Mouse (Mus musculus) liver, embryonic 16.5 days (tissue): ENCODE data around the gene Cd151. TPM values are rescaled to one million over a fixed set of nuclear protein-coding genes. Genes with fewer than 3 reads are reported as not detected.

ENCODE experiments used
- ATAC-seq: fragments of 200-750 bp; cut with Nextera tagmentation; 2 replicates; pipeline ENCODE4 v1.8.0; 2017; ENCODE audit warnings: low read depth, mild to moderate bottlenecking, moderate number of reproducible peaks, moderate library complexity
- H3K27ac ChIP-seq: fragments of 300-500 bp; sonication (generic); 2 replicates; pipeline ENCODE4 v1.5.1; 2014; ENCODE audit warnings: mild to moderate bottlenecking, low read length
- H3K27me3 ChIP-seq: fragments of 300-500 bp; sonication (generic); 2 replicates; pipeline ENCODE4 v1.6.1; 2014; ENCODE audit warnings: low read depth, low read length, mixed read lengths; ENCODE audit not compliant: control insufficient read depth, insufficient read depth
- H3K36me3 ChIP-seq: fragments of 300-500 bp; sonication (generic); 2 replicates; pipeline ENCODE4 v1.6.1; 2014; ENCODE audit warnings: mild to moderate bottlenecking; ENCODE audit not compliant: control insufficient read depth, insufficient read depth
- H3K4me1 ChIP-seq: fragments of 300-500 bp; sonication (generic); 2 replicates; pipeline ENCODE4 v1.6.1; 2014; ENCODE audit warnings: low read depth, low read length, mixed read lengths; ENCODE audit not compliant: control insufficient read depth
- H3K4me2 ChIP-seq: fragments of 300-500 bp; sonication (generic); 2 replicates; pipeline ENCODE4 v1.6.1; 2014; ENCODE audit warnings: low read depth, low read length, mixed read lengths
- H3K4me3 ChIP-seq: fragments of 300-500 bp; sonication (generic); 2 replicates; pipeline ENCODE4 v1.5.1; 2014; ENCODE audit warnings: low read depth, mild to moderate bottlenecking, low read length
- H3K9ac ChIP-seq: fragments of 300-500 bp; sonication (generic); 2 replicates; pipeline ENCODE4 v1.6.1; 2014; ENCODE audit warnings: low read depth, low read length
- H3K9me3 ChIP-seq: fragments of 300-500 bp; sonication (generic); replicated peaks from 2 replicates; pipeline ENCODE4 v1.6.1; 2016; ENCODE audit warnings: low read length; ENCODE audit not compliant: control insufficient read depth
- whole genome bisulfite sequencing: fragments of 180-500 bp; shearing (Covaris S2); extraction: QIAGEN DNeasy Blood & Tissue Kit; methylation state at CpG from one replicate; pipeline ENCODE4 v1.1.7; 2014; ENCODE audit not compliant: insufficient replicate concordance; 5-methylcytosine and 5-hydroxymethylcytosine counted together
- polyA plus RNA-seq: library from polyadenylated mRNA; unstranded; fragments of >200 nt; fragmentation: Nextera tagmentation; extraction: Ambion mirVana; gene quantifications from 2 replicates; pipeline ENCODE4 v1.2.1, GENCODE M21; 2015

Cd151 gene
- polyA plus RNA-seq, 1 experiment from 2014 or later = 6.9 TPM

DNA sequence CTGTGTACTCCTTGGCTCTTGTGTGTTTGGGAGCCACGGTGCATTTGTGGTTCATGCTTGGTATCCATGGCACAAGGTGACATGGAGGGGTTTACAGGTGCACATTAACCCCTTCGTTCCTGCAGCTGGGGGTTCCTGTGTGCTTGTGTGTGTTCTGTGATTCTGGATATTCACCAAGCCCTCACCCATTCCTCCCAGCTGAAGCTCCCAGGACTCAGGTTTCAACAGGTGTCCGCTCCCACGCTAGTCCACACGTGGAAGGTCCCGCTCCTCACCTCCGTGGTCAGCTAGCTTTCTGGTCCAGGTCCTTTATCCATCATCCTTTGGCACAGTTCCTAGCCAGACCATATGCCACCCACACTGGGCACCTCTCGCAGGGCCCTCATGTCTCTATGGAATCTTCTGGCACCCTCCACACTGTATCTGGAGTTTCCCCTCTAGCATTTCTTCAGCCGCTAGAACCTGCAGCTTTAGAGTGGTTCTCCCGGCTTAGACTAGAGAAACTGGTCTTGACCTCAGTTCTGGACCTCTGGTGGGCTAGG is 514 bp upstream of the Cd151 start:
- Histone ChIP-seq H3K4me3 (peak overlapping the region; percentile 75), H3K27me3 (peaks cover 51% of the 10 kb centered on the region), H3K4me1 (peaks cover 37% of the 10 kb centered on the region), H3K9me3 (no peaks in the 10 kb centered on the region), H3K4me2 (peak overlapping the region; percentile 97), H3K9ac (peak overlapping the region; percentile 85), H3K27ac (0 out of 2 replicates have a peak overlapping the region, but pooled peaks have one; percentile 45), H3K36me3 (peaks cover 9% of the 10 kb centered on the region)
- no peak for ATAC-seq
- WGBS = 57% methylated on average over 10 of the region's 10 CpGs

DNA sequence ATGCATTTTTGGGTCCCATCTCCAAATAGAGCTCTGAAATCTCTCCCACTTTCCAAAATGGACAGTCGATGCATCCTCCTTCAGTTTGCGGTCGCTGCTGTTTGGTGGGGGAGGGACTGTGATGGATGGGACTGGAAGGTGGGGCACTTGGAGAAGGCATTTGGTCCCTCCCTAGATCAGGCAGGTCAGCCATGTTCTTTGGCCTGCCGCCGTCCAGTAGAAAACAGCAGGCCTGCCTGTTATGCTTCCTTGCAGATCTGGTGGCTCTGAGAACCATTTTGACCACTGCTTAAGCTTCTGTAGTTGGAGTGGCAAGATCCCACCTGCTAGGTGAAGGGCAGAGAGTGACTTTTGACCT is 951 bp downstream of the Cd151 start:
- peak overlapping the region; percentile 75 for H3K4me3 ChIP-seq
- H3K9me3 ChIP-seq = no peaks in the 10 kb centered on the region
- H3K4me2 ChIP-seq = peak overlapping the region; percentile 97
- H3K27ac ChIP-seq = peak overlapping the region; percentile 75
- no peak for ATAC-seq
- H3K9ac ChIP-seq = peak overlapping the region; percentile 85
- 26% methylated on average over 5 of the region's 5 CpGs for WGBS
- H3K4me1 ChIP-seq = peaks cover 37% of the 10 kb centered on the region
- H3K36me3 ChIP-seq = peaks cover 12% of the 10 kb centered on the region
- peaks cover 36% of the 10 kb centered on the region for H3K27me3 ChIP-seq

DNA sequence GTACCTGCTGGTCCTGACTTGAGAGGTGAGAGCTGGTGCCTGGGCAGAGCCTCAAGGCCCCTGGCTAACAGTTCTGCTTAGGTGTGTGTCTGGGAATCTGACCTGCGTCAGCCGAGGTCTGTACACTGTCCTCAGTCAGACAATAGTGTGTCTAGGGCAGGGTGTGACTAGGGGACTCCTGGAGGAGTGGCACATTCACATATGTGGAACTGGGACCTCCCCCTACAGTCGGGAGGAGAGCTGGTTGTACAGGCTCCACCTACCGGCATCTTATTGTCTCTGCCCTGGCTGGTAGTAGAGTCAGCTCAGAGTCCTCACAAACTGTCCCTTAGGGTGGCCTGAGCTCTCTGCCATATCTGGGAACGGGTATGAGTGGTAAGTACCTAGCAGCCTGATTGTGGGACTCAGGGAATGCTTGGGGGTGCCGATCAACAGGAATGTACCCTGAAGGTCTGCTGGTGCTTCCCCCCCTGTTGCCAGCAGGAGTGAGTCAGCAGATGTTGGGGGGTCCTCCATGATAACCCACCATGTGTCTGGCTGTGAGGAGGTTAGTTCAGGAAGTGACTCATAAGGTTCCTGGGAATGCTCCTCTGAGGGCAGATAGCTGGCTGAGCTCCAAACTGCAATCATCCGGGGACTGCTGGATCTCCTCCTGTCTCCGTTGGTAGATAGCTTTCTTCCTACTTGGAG is 1.5 kb downstream of the Cd151 start:
- peak overlapping the region; percentile 75 for H3K4me3 ChIP-seq

DNA sequence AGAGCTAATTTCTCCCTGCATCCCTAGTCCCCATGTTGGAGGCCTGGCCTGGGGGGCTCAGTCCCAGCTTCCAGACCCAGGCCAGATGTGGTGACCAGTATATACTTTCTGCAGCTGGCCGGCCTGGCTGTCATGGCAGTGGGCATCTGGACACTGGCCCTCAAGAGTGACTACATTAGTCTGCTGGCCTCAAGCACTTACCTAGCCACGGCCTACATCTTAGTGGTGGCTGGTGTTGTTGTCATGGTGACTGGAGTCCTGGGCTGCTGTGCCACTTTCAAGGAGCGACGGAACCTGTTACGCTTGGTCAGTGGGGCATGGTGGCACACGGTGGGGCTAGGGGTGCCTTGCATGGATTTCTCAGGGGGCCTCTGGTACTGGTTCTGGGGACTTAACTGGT is 2.2 kb downstream of the Cd151 start:
- Histone ChIP-seq H3K27me3 (peaks cover 24% of the 10 kb centered on the region), H3K4me2 (no peak overlapping the region), H3K9ac (no peak overlapping the region), H3K9me3 (no peaks in the 10 kb centered on the region), H3K27ac (no peak overlapping the region), H3K4me3 (no peak overlapping the region), H3K36me3 (peaks cover 12% of the 10 kb centered on the region), H3K4me1 (peaks cover 47% of the 10 kb centered on the region)
- ATAC-seq = no peak
- WGBS = 82% methylated on average over 6 of the region's 6 CpGs

More for the DNA sequence above, 1.5 kb downstream of the Cd151 start:
- peaks cover 12% of the 10 kb centered on the region for H3K36me3 ChIP-seq
- peak; percentile 47 for ATAC-seq
- peak overlapping the region; percentile 85 for H3K9ac ChIP-seq
- peaks cover 31% of the 10 kb centered on the region for H3K27me3 ChIP-seq
- no peaks in the 10 kb centered on the region for H3K9me3 ChIP-seq
- H3K4me2 ChIP-seq = peak overlapping the region; percentile 97
- H3K4me1 ChIP-seq = peaks cover 42% of the 10 kb centered on the region
- peak overlapping the region; percentile 75 for H3K27ac ChIP-seq
- 5% methylated on average over 8 of the region's 8 CpGs for WGBS

DNA sequence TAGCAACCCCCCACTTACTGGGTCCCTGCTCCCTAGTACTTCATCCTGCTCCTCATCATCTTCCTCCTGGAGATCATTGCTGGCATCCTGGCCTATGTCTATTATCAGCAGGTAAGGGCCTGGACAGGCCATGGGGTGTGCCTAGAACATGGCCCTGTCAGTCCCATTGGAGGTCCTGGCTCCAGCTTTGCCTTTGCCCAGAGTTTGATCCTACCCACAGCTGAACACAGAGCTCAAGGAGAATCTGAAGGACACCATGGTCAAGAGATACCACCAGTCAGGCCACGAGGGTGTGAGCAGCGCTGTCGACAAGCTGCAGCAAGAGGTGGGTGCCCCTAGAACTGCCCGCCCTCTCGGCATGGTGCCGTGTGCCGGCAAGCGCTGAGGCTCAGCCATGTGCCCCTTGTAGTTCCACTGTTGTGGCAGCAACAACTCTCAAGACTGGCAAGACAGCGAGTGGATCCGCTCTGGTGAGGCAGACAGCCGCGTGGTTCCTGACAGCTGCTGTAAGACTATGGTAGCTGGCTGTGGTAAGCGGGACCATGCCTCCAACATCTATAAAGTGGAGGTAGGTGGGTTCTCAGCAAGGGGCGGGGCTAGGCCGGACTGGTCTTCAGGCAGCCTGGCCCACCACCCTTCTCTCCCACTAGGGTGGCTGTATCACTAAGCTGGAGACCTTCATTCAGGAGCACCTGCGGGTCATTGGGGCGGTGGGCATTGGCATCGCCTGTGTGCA is 2.9 kb downstream of the Cd151 start:
- Histone ChIP-seq H3K36me3 (peaks cover 12% of the 10 kb centered on the region), H3K27ac (no peak overlapping the region), H3K4me1 (peaks cover 43% of the 10 kb centered on the region), H3K4me2 (no peak overlapping the region), H3K9me3 (no peaks in the 10 kb centered on the region), H3K9ac (no peak overlapping the region), H3K4me3 (no peak overlapping the region), H3K27me3 (peaks cover 17% of the 10 kb centered on the region)
- no peak for ATAC-seq
- 88% methylated on average over 18 of the region's 18 CpGs for WGBS

DNA sequence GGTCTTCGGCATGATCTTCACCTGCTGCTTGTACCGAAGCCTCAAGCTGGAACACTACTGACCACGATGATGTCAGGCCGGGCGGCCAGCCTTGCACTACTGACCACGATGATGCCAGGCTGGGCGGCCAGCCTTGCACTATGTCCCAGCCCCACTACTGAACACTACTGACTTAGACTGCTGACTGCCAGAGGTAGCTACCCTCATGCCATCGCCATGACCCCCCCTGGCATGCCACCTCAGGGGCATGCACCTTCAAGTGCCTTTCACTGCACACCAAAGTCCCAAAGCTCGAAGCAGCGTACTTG is 3.4 kb downstream of the Cd151 start:
- Histone ChIP-seq H3K9ac (no peak overlapping the region), H3K4me2 (no peak overlapping the region), H3K4me1 (peaks cover 43% of the 10 kb centered on the region), H3K4me3 (no peak overlapping the region), H3K27me3 (peaks cover 12% of the 10 kb centered on the region), H3K27ac (no peak overlapping the region), H3K36me3 (peaks cover 12% of the 10 kb centered on the region), H3K9me3 (no peaks in the 10 kb centered on the region)
- 87% methylated on average over 10 of the region's 10 CpGs for WGBS
- no peak for ATAC-seq

DNA sequence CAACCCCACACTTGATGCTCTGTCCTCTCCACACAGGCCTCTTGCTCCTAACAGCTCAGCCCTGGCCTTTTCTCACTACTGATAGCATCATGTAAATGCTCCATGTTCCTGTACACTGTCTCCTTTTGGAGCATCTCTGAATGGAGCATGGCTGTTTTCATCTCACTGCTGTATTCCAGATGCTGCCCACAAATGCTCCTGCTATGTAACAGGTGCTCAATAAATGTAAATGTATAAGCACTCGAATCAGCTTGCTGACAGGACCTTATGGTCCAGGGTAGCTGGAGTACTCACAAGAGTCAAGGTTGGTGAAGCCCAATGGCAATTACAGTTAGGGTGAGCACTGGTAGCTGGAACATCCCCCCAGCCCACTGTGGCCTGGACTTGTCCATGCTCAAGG is 4.0 kb downstream of the Cd151 start:
- peaks cover 12% of the 10 kb centered on the region for H3K36me3 ChIP-seq
- H3K9ac ChIP-seq = no peak overlapping the region
- ATAC-seq = no peak
- H3K27me3 ChIP-seq = peaks cover 6% of the 10 kb centered on the region
- peaks cover 50% of the 10 kb centered on the region for H3K4me1 ChIP-seq
- H3K27ac ChIP-seq = no peak overlapping the region
- WGBS = 85% methylated on average over 1 of the region's 1 CpGs
- no peaks in the 10 kb centered on the region for H3K9me3 ChIP-seq
- no peak overlapping the region for H3K4me3 ChIP-seq
- no peak overlapping the region for H3K4me2 ChIP-seq

DNA sequence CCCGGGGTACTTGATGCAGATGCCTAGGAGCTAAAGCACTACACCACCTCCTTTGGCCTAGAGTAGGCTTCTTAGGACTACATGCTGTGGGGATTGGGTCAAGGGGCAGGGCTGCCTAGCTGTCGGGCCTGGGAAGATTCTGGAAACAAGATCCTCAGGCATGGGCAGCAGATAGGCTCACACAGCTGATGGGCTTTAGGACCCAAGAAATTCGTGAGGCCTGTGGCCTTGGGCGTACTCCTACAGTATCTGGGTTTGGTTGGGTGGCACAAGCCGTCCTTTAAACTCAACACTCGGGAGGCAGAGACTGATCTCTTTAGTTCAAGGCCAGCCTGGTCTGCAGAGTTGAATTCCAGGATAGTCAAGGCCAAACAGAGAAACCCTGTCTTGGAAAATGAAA is 5.0 kb downstream of the Cd151 start:
- Histone ChIP-seq H3K4me2 (no peak overlapping the region), H3K27ac (no peak overlapping the region), H3K4me3 (no peak overlapping the region), H3K27me3 (no peaks in the 10 kb centered on the region), H3K4me1 (peaks cover 52% of the 10 kb centered on the region), H3K36me3 (peaks cover 12% of the 10 kb centered on the region), H3K9ac (no peak overlapping the region), H3K9me3 (no peaks in the 10 kb centered on the region)
- ATAC-seq = no peak
- WGBS = 69% methylated on average over 6 of the region's 6 CpGs

DNA sequence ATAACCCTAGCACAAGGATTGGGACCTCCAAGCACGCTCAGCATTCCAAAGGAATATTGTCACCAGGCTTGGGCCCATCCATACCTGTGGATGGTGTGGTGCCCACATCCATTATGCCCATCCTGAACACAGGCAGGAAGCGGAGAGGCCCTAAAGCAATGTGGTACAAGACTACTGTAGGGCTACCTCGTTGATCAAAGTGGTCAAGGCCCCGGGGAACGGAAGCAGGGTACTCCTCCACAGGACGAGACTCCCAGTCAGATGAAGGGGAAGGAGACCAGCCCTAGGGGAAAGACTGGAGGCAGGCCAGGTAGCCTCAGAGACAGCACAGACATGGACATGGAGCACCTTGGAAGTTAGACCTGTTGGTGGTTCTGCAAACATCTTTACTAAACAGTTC is 5.6 kb downstream of the Cd151 start:
- 76% methylated on average over 6 of the region's 6 CpGs for WGBS
- no peak overlapping the region for H3K9ac ChIP-seq
- ATAC-seq = no peak

More for the DNA sequence above, 5.6 kb downstream of the Cd151 start:
- Histone ChIP-seq H3K27me3 (no peaks in the 10 kb centered on the region), H3K4me1 (peaks cover 56% of the 10 kb centered on the region), H3K4me2 (no peak overlapping the region), H3K36me3 (peaks cover 12% of the 10 kb centered on the region), H3K4me3 (no peak overlapping the region), H3K27ac (no peak overlapping the region), H3K9me3 (no peaks in the 10 kb centered on the region)
